Mouse (Mus musculus): Measurements from ENCODE around the gene Tshz2.

The Tshz2 gene

GRCm38 (mm10) chr2:169926016-169926415, 293.2 kb downstream of the Tshz2 start:
- POLR2A ChIA-PET, result interaction anchor here in 1 of 4 experiments (0.7 to 1.5 kb wide), 2 partner anchors 9 to 53 kb away, joined by 3 read pairs; no protein-coding TSS in a partner anchor
- CTCF ChIA-PET, result no interaction called here

GRCm38 (mm10) chr2:169927401-169927800, 294.6 kb downstream of the Tshz2 start:
- POLR2A ChIA-PET, result interaction anchor here in 1 of 4 experiments (0.6 kb wide), 1 partner anchor 9 kb away, joined by 3 read pairs; no protein-coding TSS in a partner anchor

GRCm38 (mm10) chr2:169928447-169929120, 295.8 kb downstream of the Tshz2 start:
- CTCF ChIA-PET, result no interaction called here

More at GRCm38 (mm10) chr2:169927401-169927800, 294.6 kb downstream of the Tshz2 start:
- CTCF ChIA-PET, result interaction anchor here in 2 of 4 experiments (0.6 to 1.4 kb wide), 3 partner anchors 13 to 312 kb away, joined by 3 to 7 read pairs (median 3); no protein-coding TSS in a partner anchor

DNA sequence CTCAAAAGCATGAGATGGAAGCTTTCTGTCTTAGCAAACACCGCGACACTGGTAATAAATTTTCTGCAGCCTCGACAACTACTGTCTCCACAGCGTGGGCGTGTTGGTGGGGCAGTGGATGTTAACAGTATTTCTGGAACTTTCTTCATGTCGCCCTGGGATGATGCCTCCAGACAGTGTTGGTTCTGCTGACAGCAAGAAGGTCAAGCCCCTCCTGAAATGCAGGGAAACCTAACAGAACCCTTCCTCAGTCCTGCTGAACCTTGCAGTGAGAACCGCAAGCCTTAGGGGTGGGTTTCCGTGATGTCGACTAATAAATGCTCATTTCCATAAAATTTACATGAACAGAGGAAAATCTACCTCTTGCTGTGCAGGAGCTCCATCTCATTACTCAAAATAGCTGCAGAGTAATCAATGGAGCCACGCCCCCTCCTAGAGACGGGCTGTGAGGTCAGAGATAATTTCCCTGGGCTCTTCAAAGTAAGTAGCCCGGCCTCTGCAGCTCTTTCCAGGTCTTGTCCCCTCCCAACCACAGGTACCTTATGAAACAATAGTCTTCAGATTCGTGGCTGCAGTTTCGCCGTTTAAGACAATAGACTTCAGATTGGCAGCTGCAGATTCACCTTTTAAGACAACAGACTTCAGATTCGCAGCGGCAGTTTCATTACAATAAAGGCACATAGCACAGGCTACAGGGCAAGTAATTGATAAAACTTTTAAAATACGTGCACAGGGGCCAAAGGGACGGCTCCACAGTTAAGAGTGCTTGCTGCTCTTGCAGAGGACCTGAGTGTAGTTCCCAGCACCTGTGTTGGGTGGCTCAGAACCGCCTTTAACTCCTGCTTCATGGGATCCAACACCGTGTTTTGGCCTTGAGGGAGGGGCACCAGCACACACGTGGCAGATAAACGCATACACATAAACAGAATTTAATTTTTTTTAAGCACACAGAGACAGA, 297.0 kb downstream of the Tshz2 start:
- ChIA-PET CTCF (no interaction called here), POLR2A (interaction anchor here in 2 of 4 experiments (0.6 to 1.6 kb wide), 4 partner anchors 10 to 48 kb away, joined by 3 to 5 read pairs (median 3); no protein-coding TSS in a partner anchor)

More at GRCm38 (mm10) chr2:169928447-169929120, 295.8 kb downstream of the Tshz2 start:
- POLR2A ChIA-PET, result interaction anchor here in 1 of 4 experiments (1.6 kb wide), 1 partner anchor 14 kb away, joined by 5 read pairs; no protein-coding TSS in a partner anchor

GRCm38 (mm10) chr2:169935642-169936041, 302.8 kb downstream of the Tshz2 start:
- ChIA-PET CTCF (interaction anchor here in 2 of 4 experiments (0.6 to 0.8 kb wide), 3 partner anchors 24 to 143 kb away, joined by 5 to 8 read pairs (median 7); no protein-coding TSS in a partner anchor), POLR2A (interaction anchor here in 2 of 4 experiments (0.6 to 0.7 kb wide), 2 partner anchors 11 to 133 kb away, joined by 3 to 4 read pairs; no protein-coding TSS in a partner anchor)

DNA sequence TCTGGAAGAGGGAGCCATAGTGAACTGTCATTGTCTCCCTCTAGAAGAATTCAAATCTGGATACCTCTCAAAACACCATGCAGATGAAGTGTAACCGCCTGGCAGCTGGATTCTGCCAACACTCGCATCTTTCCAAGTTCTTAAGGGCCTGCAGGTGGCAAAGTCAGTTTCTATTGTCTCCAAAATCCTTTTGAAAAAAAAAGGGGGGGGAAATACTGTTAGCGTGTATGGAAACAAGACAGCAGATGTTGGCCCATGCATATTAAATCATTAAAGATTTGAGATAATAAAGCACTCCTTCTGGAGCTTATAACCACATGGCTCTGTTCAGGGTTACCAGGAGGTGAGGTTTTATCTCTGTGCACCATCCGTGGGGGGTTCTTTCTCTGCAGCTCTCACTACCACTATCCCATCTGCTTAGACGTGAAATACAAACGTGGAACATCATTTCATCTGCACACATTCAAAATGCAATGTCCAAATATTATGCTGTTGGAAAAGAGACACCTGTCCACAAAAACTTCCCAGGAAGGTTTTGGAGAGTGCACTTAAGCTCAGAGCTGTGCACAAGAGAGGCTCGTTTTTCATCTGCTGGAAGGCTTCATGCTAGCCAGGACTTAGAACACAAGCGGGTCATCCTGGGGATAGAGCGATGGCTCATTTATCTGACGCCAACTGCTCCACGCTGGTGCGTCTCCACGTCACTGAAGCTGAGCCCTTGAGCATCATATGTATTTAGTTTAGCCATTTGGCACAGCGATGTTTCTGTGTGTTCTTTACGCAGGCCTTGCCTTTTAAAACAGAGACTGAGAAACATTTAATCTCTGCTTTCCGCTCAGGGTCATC, 307.7 kb downstream of the Tshz2 start:
- CTCF ChIA-PET, result interaction anchor here in 1 of 4 experiments (0.7 kb wide), 1 partner anchor 32 kb away, joined by 3 read pairs; no protein-coding TSS in a partner anchor
- POLR2A ChIA-PET, result interaction anchor here in 1 of 4 experiments (0.6 to 0.7 kb wide), 2 partner anchors 31 to 439 kb away, joined by 5 to 11 read pairs; no protein-coding TSS in a partner anchor

- ChIA-PET CTCF (interaction anchor here in 2 of 4 experiments (0.7 to 1.2 kb wide), 2 partner anchors 15 to 59 kb away, joined by 3 read pairs; no protein-coding TSS in a partner anchor), POLR2A (no interaction called here)
These were observed 310.9 kb downstream of the Tshz2 start for GRCm38 (mm10) chr2:169943727-169944126.

GRCm38 (mm10) chr2:169948139-169948538, 315.3 kb downstream of the Tshz2 start:
- POLR2A ChIA-PET, result interaction anchor here in 1 of 4 experiments (0.8 kb wide), 1 partner anchor 28 kb away, joined by 3 read pairs; no protein-coding TSS in a partner anchor
- CTCF ChIA-PET, result interaction anchor here in 1 of 4 experiments (1.4 kb wide), 1 partner anchor 153 kb away, joined by 4 read pairs; no protein-coding TSS in a partner anchor

- POLR2A ChIA-PET, result no interaction called here
These were observed 318.2 kb downstream of the Tshz2 start for GRCm38 (mm10) chr2:169951041-169951440.

DNA sequence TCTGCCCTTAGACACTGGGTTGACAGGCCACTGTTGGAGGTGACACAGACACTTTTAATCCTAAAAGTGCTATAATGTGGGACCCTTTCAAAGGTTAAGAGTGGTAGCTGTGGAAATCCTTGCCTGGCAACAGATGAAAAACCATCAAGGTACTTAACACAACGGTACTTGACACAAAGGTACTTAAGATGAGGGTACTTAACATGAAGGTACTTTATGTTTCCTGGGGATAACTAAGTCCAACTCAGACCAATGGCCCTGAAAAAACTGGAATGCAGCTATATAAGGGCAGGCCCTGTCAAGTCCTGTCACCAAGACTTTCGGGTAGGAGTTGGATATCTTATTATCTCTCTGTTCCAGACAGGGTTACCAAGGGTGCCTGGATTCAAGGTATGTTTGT, 320.2 kb downstream of the Tshz2 start:
- ChIA-PET POLR2A (no interaction called here), CTCF (no interaction called here)

More at GRCm38 (mm10) chr2:169951041-169951440, 318.2 kb downstream of the Tshz2 start:
- CTCF ChIA-PET, result interaction anchor here in 1 of 4 experiments (1.3 kb wide), 1 partner anchor 95 kb away, joined by 3 read pairs; no protein-coding TSS in a partner anchor

DNA sequence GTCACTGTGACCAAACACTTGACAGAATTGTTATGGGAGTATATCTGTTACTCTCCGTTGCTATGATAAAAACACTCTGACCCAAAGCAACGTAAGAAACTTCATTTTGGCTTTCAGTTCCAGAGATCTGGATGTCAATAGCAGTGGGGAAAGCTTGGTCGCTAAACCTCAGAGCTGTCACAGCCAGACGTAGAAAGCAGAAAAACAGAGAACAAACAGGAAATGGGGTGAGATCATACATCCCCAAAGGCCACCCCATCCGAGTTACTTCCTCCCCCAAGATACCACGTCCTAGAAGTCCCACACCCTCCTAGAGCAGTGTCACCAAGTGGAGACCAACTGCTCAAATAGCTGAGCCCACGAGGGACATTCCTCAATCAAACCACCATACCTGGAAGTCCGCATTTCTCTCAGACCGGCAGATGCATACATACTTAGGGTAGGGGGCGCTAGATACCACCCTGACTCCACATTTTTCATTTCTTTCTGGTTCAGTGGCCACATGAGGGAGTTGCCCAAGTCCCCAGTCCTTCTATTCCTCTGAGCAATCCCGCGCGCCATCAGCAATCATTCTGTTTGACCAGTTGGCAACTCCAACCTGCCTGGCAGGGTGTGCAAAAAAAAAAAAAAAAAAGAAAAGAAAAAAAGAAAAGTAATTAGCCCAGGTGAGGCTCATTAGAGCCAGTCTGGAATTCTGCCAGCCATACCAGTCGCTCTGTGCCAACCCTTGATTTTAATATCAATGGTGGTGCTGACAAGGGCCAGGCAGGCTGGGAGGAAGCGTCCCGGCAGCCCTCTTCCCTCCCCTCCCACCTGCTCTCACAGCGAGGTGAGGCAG, 326.1 kb downstream of the Tshz2 start:
- ChIA-PET POLR2A (interaction anchor here in 1 of 4 experiments (0.6 kb wide), 2 partner anchors 97 to 865 kb away, joined by 3 to 7 read pairs; no protein-coding TSS in a partner anchor), CTCF (interaction anchor here (0.6 to 1.4 kb wide), 12 partner anchors 9 to 913 kb away, joined by 3 to 8 read pairs (median 4); no protein-coding TSS in a partner anchor)

DNA sequence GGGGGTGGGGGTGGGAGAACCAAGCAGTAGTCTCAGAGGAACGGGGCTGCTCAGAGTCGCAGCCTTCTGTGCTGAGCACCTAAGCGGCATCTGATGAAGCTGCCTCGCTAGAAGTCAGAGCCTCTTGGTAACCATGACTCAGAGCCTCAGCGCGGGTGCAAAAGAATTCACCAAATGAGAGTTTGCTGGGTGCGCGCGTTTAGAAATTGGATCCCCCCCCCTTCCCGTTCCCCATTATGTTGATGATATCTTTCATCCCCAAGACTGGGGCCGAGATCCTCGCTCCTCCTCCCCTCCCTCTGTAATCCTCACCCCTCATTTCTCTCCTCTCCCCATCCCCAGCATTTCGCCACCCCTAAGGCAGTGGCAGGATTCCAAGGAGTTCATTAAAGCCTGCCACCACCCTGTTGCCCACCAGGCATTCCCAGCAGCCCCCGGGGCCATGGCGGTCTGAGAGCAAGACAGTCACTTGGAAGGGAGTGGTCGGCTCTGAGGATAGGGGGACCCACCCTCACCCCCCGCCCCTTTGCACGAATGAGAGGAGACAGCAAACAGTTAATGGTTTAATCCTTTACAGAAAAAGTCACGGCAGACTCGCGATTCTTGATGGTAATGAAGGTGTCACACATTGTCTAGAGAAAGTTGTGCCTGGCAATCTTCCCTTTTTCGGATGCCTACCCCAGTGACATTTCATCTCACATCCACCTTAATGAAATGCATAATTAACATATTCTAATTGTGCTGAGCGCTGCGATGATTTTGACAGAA, 328.8 kb downstream of the Tshz2 start:
- ChIA-PET CTCF (interaction anchor here in 2 of 4 experiments (0.6 to 0.7 kb wide), 3 partner anchors 131 to 333 kb away, joined by 3 to 4 read pairs (median 3); no protein-coding TSS in a partner anchor), POLR2A (interaction anchor here in 3 of 4 experiments (0.6 to 0.7 kb wide), 4 partner anchors 19 to 291 kb away, joined by 3 to 4 read pairs (median 4); no protein-coding TSS in a partner anchor)

DNA sequence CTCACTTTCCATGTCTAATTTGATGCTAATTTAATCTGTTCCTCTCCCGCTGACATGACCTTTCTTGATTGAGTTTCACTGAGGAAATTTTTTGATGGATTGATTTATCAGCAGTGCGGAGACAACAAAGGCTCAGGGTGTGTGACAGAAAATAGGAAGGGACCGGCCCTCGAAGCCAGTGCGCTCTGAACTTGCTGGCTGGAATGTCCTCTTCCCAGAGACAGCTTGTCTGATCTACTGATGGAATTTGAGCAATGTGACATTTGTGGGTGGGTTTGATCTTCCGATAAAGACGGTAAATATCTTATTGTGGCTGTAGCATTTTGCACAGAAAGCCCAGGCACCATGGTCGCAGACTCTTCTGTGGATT, 329.4 kb downstream of the Tshz2 start:
- ChIA-PET CTCF (no interaction called here), POLR2A (interaction anchor here in 1 of 4 experiments (1.0 kb wide), 1 partner anchor 15 kb away, joined by 3 read pairs; no protein-coding TSS in a partner anchor)

GRCm38 (mm10) chr2:169962776-169963175, 330.0 kb downstream of the Tshz2 start:
- CTCF ChIA-PET, result no interaction called here

DNA sequence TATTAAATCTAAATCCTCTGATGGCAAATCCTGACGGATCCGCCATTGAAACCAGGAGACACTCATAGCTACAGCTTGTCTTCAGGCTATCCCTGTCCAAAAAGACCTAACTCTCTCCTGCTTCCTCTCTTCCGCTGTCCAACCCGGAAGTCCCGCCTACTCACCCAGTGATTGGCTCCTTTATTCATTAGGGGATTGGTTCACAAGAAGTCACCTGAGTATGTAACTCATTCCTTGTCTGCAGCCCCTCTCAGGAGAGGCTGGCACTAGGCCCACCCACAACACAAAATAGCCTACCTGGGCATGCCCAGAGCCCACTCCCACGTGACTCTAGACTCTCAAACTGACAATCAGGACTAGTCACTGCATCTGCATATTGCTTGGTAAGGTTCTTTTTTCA, 337.7 kb downstream of the Tshz2 start:
- ChIA-PET CTCF (interaction anchor here in 1 of 4 experiments (0.6 kb wide), 1 partner anchor 1362 kb away, joined by 3 read pairs; no protein-coding TSS in a partner anchor), POLR2A (interaction anchor here in 1 of 4 experiments (0.6 to 0.8 kb wide), 2 partner anchors 19 to 50 kb away, joined by 3 to 5 read pairs; no protein-coding TSS in a partner anchor)

More at GRCm38 (mm10) chr2:169962776-169963175, 330.0 kb downstream of the Tshz2 start:
- POLR2A ChIA-PET, result interaction anchor here in 1 of 4 experiments (1.0 kb wide), 1 partner anchor 14 kb away, joined by 3 read pairs; no protein-coding TSS in a partner anchor

GRCm38 (mm10) chr2:169982925-169983324, 350.1 kb downstream of the Tshz2 start:
- POLR2A ChIA-PET, result no interaction called here
- CTCF ChIA-PET, result no interaction called here
